Mouse (Mus musculus): ENCODE data around the gene Ahcy.
"Not testable (repeated sequence)": the region's sequence is repeated elsewhere in the genome, so short reads cannot be mapped to it uniquely, and the experiment has no call there.

Gene Ahcy

GRCm38 (mm10) chr2:155018762-155019641 is 55.3 kb downstream of the Ahcy start:
- DNase-seq, result peak; percentile 70

GRCm38 (mm10) chr2:155018251-155018755 is 56.0 kb downstream of the Ahcy start, which contains the start of gene Gm14226:
Gm14226 (plus strand) TSS chr2:155018266.
- not testable (repeated sequence) for DNase-seq

DNA sequence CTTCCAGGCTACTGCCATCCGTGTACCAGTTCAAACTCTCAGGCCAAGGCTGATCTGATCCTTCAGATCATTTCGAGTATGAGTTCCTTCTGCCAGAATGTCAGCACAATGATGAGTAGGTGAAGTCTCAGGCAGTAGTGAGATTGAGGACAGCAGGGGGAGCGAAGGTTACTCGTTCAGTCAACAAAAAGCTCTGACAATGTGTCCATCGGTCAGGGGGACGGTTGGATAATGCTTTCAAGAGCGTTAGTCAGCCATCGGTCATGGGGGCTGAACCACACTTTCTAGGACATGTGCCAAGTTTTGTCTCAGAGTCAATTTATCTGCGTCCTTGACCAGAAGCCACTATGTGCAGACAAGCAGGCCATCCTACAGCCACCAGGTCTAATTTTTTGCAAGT is 57.5 kb downstream of the Ahcy start:
- not testable (repeated sequence) for DNase-seq

DNA sequence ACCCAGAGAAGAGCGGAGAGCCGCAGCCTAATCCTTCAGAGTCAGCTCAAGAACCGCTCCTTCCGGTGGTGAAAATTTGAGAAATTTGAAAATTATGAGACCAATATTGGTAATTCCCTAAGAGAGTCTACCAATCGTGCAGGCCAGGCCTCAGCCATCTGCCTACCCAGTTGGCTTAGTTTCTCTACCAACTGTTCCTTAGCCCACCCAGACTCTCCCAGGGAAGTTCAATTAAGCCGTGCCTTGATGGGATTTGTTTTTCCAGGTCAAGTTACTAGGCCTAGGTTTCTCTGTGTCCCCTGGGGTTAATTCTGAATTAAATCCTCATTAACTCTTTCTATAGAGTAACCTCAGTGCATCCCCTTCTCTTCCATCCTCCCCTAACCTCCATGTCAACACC is 61.3 kb downstream of the Ahcy start:
- no peak for DNase-seq

DNA sequence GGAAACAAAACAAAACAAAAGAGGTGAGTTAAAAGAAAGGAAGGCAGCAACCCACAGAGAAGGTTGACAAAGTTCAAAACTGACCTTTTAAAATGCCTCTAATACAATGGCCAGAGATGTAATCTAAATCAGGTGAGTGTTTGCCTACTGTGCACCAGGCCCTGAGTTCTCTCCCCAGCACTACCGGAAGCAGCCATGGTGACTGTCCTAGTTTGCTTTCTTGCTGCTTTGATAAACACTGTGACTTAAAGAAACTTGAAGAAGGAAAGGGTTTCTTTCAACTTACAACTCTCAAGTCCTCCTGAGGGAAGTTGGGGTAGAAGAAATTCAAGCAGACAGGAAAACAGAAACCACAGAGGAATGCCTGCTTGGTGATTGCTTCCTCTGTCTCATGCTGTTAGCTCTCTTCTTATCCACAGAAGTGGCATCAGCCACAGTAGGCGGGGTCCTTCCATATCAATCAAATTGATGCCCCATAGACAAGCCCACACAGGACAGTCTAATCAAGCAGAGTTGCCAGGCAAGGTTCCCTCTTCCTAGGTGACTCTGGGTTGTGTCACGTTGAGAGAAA is 63.1 kb downstream of the Ahcy start:
- no peak for DNase-seq
